ENCODE assay signal across 10 mouse cellular contexts in the genomic region with DNA sequence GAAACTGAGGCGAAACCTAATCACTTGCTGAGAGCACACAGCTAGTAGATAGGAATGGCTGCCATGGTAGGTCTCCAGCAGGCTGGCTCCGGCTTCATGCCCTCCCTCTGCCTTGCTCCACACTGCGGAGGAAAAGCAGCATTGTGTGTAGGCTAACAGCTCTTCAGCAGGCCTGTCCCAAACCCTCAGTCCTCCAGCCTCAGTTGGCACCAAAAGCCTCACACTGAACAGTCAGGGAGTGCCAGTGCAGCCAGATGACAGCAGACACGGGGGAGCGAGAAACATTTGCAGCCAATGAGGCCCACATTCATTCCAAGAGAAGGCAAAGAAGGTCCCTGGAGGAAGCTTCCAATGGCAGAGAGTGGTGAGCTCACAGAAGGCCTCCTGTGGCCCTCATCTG.
DNase-seq lines count a peak whose midpoint lies in the region; ATAC-seq and TF ChIP-seq lines count a peak whose summit lies in the region.
"Had no signal": no experiment of that assay in that cellular context is flagged by ENCODE, and none has a peak within 500 bp of the region (broad histone marks: within the 10 kb centered on the region; RNA-seq: fewer than 3 reads in every experiment).

No protein-coding gene starts in this region.

- no peak for DNase-seq in heart, adult 9 months (ENCODE audit: low spot score in 2 of 2)
- DNase-seq in left cerebral cortex, postnatal 4 days: peak; percentile 48
- DNase-seq in left cerebral cortex, postnatal 14 days (ENCODE audit: low spot score in 2 of 2): no peak
- no peak for DNase-seq in forebrain, postnatal 0 days
- no peak for DNase-seq in limb, embryonic 10.5 days (ENCODE audit: low spot score)
- no peak for DNase-seq in thymus, postnatal 4 days

- H3K9me3 ChIP-seq in heart, embryonic 12.5 days (replicated peaks): no peaks in the 10 kb centered on the region
- H3K9me3 ChIP-seq in forebrain, postnatal 0 days (ENCODE audit: low read length): no peaks in the 10 kb centered on the region
- H3K9me3 ChIP-seq in limb, embryonic 10.5 days (replicated peaks): no peaks in the 10 kb centered on the region
- H3K9me3 ChIP-seq: neural tube, embryonic 15.5 days had no signal

- peak overlapping the region; percentile 50 for H3K9ac ChIP-seq in heart, embryonic 12.5 days
- H3K9ac ChIP-seq in forebrain, postnatal 0 days: no peak overlapping the region
- H3K9ac ChIP-seq: neural tube, embryonic 15.5 days had no signal

- peaks cover 92% of the 10 kb centered on the region for H3K4me1 ChIP-seq in heart, embryonic 12.5 days (replicated peaks)
- H3K4me1 ChIP-seq in forebrain, postnatal 0 days (ENCODE audit: insufficient read depth): no peaks in the 10 kb centered on the region
- peaks cover 100% of the 10 kb centered on the region for H3K4me1 ChIP-seq in limb, embryonic 10.5 days

- intact Hi-C loops in left cerebral cortex, postnatal 4 days (cut with DNase I): no loop called here
- intact Hi-C loops in left cerebral cortex, postnatal 14 days (cut with DNase I): no loop called here

- no peaks in the 10 kb centered on the region for H3K27me3 ChIP-seq in heart, embryonic 12.5 days (replicated peaks)
- H3K27me3 ChIP-seq in forebrain, postnatal 0 days (ENCODE audit: insufficient read depth, low read length): peaks cover 5% of the 10 kb centered on the region; the same call in 1 of the 2 replicates
- no peaks in the 10 kb centered on the region for H3K27me3 ChIP-seq in limb, embryonic 10.5 days (ENCODE audit: low read depth, poor library complexity, severe bottlenecking)

- whole genome bisulfite sequencing in heart, embryonic 12.5 days: 77% methylated on average over 5 of the region's 5 CpGs
- WGBS in forebrain, postnatal 0 days: 64% methylated on average over 5 of the region's 5 CpGs
- 89% methylated on average over 5 of the region's 5 CpGs for WGBS in limb, embryonic 10.5 days

- H3K36me3 ChIP-seq in heart, embryonic 12.5 days: 0 out of 2 replicates have a peak, but pooled peaks cover 4% of the 10 kb centered on the region
- no peaks in the 10 kb centered on the region for H3K36me3 ChIP-seq in forebrain, postnatal 0 days (ENCODE audit: insufficient read depth)
- H3K36me3 ChIP-seq in limb, embryonic 10.5 days: peaks cover 7% of the 10 kb centered on the region; the same call in 1 of the 2 replicates
- H3K36me3 ChIP-seq: neural tube, embryonic 15.5 days had no signal

- ATAC-seq in heart, embryonic 12.5 days (ENCODE audit: insufficient number of reproducible peaks, low FRiP score): no peak
- peak; percentile 44; the same call in 1 of the 2 replicates for ATAC-seq in forebrain, postnatal 0 days
- ATAC-seq: activated CD4-positive, CD25-positive, alpha-beta regulatory T cell, adult 4 months had no signal

- no peak overlapping the region for H3K4me3 ChIP-seq in heart, embryonic 12.5 days
- no peak overlapping the region for H3K4me3 ChIP-seq in forebrain, postnatal 0 days (ENCODE audit: low read depth, low read length)
- no peak overlapping the region for H3K4me3 ChIP-seq in limb, embryonic 10.5 days
- H3K4me3 ChIP-seq: erythroblast, embryonic 14.5 days; neural tube, embryonic 15.5 days had no signal

- no peak overlapping the region; the same call in 1 of the 2 replicates for H3K4me2 ChIP-seq in heart, embryonic 12.5 days
- H3K4me2 ChIP-seq in forebrain, postnatal 0 days (ENCODE audit: low read depth): no peak overlapping the region
- H3K4me2 ChIP-seq: neural tube, embryonic 15.5 days had no signal

- H3K27ac ChIP-seq in heart, embryonic 12.5 days (ENCODE audit: poor library complexity, severe bottlenecking): peak overlapping the region; percentile 94
- no peak overlapping the region for H3K27ac ChIP-seq in forebrain, postnatal 0 days (ENCODE audit: low read depth, low read length)
- peak overlapping the region; percentile 61; the same call in 1 of the 2 replicates for H3K27ac ChIP-seq in limb, embryonic 10.5 days
- H3K27ac ChIP-seq: neural tube, embryonic 15.5 days had no signal

- TF ChIP-seq CTCF in forebrain, postnatal 0 days (IDR thresholded peaks at IDR 0.05; ENCODE audit: low read depth): no peak
